Mouse (Mus musculus): ENCODE data around the gene Serpina3i.
"Not testable (repeated sequence)": the region's sequence is repeated elsewhere in the genome, so short reads cannot be mapped to it uniquely, and the experiment has no call there.

Serpina3i gene

GRCm38 (mm10) chr12:104262863-104263262, at the start of gene Serpina3i:
Gene Serpina3i (plus strand): TSS chr12:104263122.
- no peak for DNase-seq (ENCODE audit: low spot score in 2 of 2)

- DNase-seq (ENCODE audit: low spot score in 2 of 2) = no peak
These were observed 49.1 kb upstream of the Serpina3i start for GRCm38 (mm10) chr12:104213689-104214444.

GRCm38 (mm10) chr12:104214445-104214753, 48.5 kb upstream of the Serpina3i start, which contains the start of gene Serpina3f:
Gene Serpina3f (plus strand): TSS chr12:104214544.
- no peak for DNase-seq (ENCODE audit: low spot score in 2 of 2)

- no peak for DNase-seq (ENCODE audit: low spot score in 2 of 2)
These were observed 47.7 kb upstream of the Serpina3i start for GRCm38 (mm10) chr12:104215249-104215648.

GRCm38 (mm10) chr12:104221616-104222015, 41.3 kb upstream of the Serpina3i start:
- no peak for DNase-seq (ENCODE audit: low spot score in 2 of 2)

GRCm38 (mm10) chr12:104223690-104224089, 39.2 kb upstream of the Serpina3i start:
- DNase-seq (ENCODE audit: low spot score in 2 of 2) = no peak

- peak in 1 of 2 experiments; percentile 9 for DNase-seq (ENCODE audit: low spot score in 2 of 2)
These were observed 38.2 kb upstream of the Serpina3i start for GRCm38 (mm10) chr12:104224598-104225300.

- no peak for DNase-seq (ENCODE audit: low spot score in 2 of 2)
These were observed 32.2 kb upstream of the Serpina3i start for GRCm38 (mm10) chr12:104230762-104231161.

- DNase-seq (ENCODE audit: low spot score in 2 of 2) = no peak
These were observed 27.0 kb upstream of the Serpina3i start, which contains the start of gene Serpina3g for GRCm38 (mm10) chr12:104235915-104236314. Gene Serpina3g (plus strand): TSS chr12:104236245.

GRCm38 (mm10) chr12:104238048-104238447, 24.9 kb upstream of the Serpina3i start:
- not testable (repeated sequence) for DNase-seq (ENCODE audit: low spot score in 2 of 2)

GRCm38 (mm10) chr12:104243307-104243706, 19.6 kb upstream of the Serpina3i start:
- DNase-seq (ENCODE audit: low spot score in 2 of 2) = peak in 1 of 2 experiments; percentile 28

GRCm38 (mm10) chr12:104245092-104245491, 17.8 kb upstream of the Serpina3i start:
- DNase-seq (ENCODE audit: low spot score in 2 of 2) = peak in 1 of 2 experiments; percentile 6

GRCm38 (mm10) chr12:104245595-104245994, 17.3 kb upstream of the Serpina3i start:
- no peak for DNase-seq (ENCODE audit: low spot score in 2 of 2)

GRCm38 (mm10) chr12:104247553-104248002, 15.3 kb upstream of the Serpina3i start:
- no peak for DNase-seq (ENCODE audit: low spot score in 2 of 2)

GRCm38 (mm10) chr12:104248231-104248630, 14.7 kb upstream of the Serpina3i start:
- no peak for DNase-seq (ENCODE audit: low spot score in 2 of 2)

- no peak for DNase-seq (ENCODE audit: low spot score in 2 of 2)
These were observed 1.9 kb upstream of the Serpina3i start for GRCm38 (mm10) chr12:104261041-104261440.

GRCm38 (mm10) chr12:104266374-104266773, 3.5 kb downstream of the Serpina3i start:
- no peak for DNase-seq (ENCODE audit: low spot score in 2 of 2)

GRCm38 (mm10) chr12:104278216-104279055, 15.5 kb downstream of the Serpina3i start:
- no peak for DNase-seq (ENCODE audit: low spot score in 2 of 2)

- DNase-seq (ENCODE audit: low spot score in 2 of 2) = no peak
These were observed 16.1 kb downstream of the Serpina3i start for GRCm38 (mm10) chr12:104279056-104279435.

- no peak for DNase-seq (ENCODE audit: low spot score in 2 of 2)
These were observed 20.5 kb downstream of the Serpina3i start for GRCm38 (mm10) chr12:104283380-104283779.

- no peak for DNase-seq (ENCODE audit: low spot score in 2 of 2)
These were observed 25.4 kb downstream of the Serpina3i start for GRCm38 (mm10) chr12:104288336-104288735.

GRCm38 (mm10) chr12:104289872-104290271, 26.9 kb downstream of the Serpina3i start:
- DNase-seq (ENCODE audit: low spot score in 2 of 2) = no peak

All from urinary bladder, postnatal 36 days (tissue).